Mouse (Mus musculus): ENCODE results near the gene Pip4p1.
A peak's percentile ranks its signal among the peaks of the same experiment; 100 is the strongest.
"Not testable (repeated sequence)": the region's sequence is repeated elsewhere in the genome, so short reads cannot be mapped to it uniquely, and the experiment has no call there.

Pip4p1 gene

GRCm38 (mm10) chr14:50930754-50931492, at the start of gene Pip4p1, which contains the start of gene Pnp:
Gene Pip4p1, minus strand, starts transcription at chr14:50930856.
Gene Pnp, plus strand, starts transcription at chr14:50931082.
- DNase-seq (ENCODE audit: low spot score): peak; percentile 98

- no peak for DNase-seq (ENCODE audit: low spot score)
Observed at GRCm38 (mm10) chr14:50979631-50980030, 49.0 kb upstream of the Pip4p1 start.

GRCm38 (mm10) chr14:50978451-50978850, 47.8 kb upstream of the Pip4p1 start:
- not testable (repeated sequence) for DNase-seq (ENCODE audit: low spot score)

GRCm38 (mm10) chr14:50976674-50977073, 46.0 kb upstream of the Pip4p1 start:
- DNase-seq (ENCODE audit: low spot score): no peak

GRCm38 (mm10) chr14:50975001-50975400, 44.3 kb upstream of the Pip4p1 start:
- no peak for DNase-seq (ENCODE audit: low spot score)

- no peak for DNase-seq (ENCODE audit: low spot score)
Observed at GRCm38 (mm10) chr14:50973700-50974099, 43.0 kb upstream of the Pip4p1 start.

GRCm38 (mm10) chr14:50973054-50973453, 42.4 kb upstream of the Pip4p1 start:
- DNase-seq (ENCODE audit: low spot score): not testable (repeated sequence)

- no peak for DNase-seq (ENCODE audit: low spot score)
Observed at GRCm38 (mm10) chr14:50970822-50971221, 40.2 kb upstream of the Pip4p1 start.

GRCm38 (mm10) chr14:50969558-50970544, 39.2 kb upstream of the Pip4p1 start:
- no peak for DNase-seq (ENCODE audit: low spot score)

- no peak for DNase-seq (ENCODE audit: low spot score)
Observed at GRCm38 (mm10) chr14:50969041-50969440, 38.4 kb upstream of the Pip4p1 start.

GRCm38 (mm10) chr14:50968216-50968980, 37.7 kb upstream of the Pip4p1 start:
- no peak for DNase-seq (ENCODE audit: low spot score)

GRCm38 (mm10) chr14:50958289-50958995, 27.8 kb upstream of the Pip4p1 start:
- DNase-seq (ENCODE audit: low spot score): not testable (repeated sequence)

GRCm38 (mm10) chr14:50957146-50957545, 26.5 kb upstream of the Pip4p1 start:
- not testable (repeated sequence) for DNase-seq (ENCODE audit: low spot score)

- DNase-seq (ENCODE audit: low spot score): not testable (repeated sequence)
Observed at GRCm38 (mm10) chr14:50956724-50957123, 26.1 kb upstream of the Pip4p1 start.

- DNase-seq (ENCODE audit: low spot score): not testable (repeated sequence)
Observed at GRCm38 (mm10) chr14:50955942-50956508, 25.4 kb upstream of the Pip4p1 start, which contains the start of gene Pnp2. Gene Pnp2, plus strand, starts transcription at chr14:50955992.

- no peak for DNase-seq (ENCODE audit: low spot score)
Observed at GRCm38 (mm10) chr14:50955487-50955886, 24.8 kb upstream of the Pip4p1 start.

GRCm38 (mm10) chr14:50945526-50945925, 14.9 kb upstream of the Pip4p1 start:
- DNase-seq (ENCODE audit: low spot score): not testable (repeated sequence)

GRCm38 (mm10) chr14:50945081-50945480, 14.4 kb upstream of the Pip4p1 start:
- DNase-seq (ENCODE audit: low spot score): not testable (repeated sequence)

GRCm38 (mm10) chr14:50944668-50945033, 14.0 kb upstream of the Pip4p1 start:
- DNase-seq (ENCODE audit: low spot score): not testable (repeated sequence)

- DNase-seq (ENCODE audit: low spot score): peak; percentile 93
Observed at GRCm38 (mm10) chr14:50943932-50944667, 13.4 kb upstream of the Pip4p1 start, which contains the start of gene Gm49342. Gene Gm49342, plus strand, starts transcription at chr14:50944517.
